Mouse (Mus musculus) thymus, postnatal 36 days (tissue): ENCODE measurements around the gene Smad5.
A peak's percentile ranks its signal among the peaks of the same experiment; 100 is the strongest.

Source experiments
- DNase-seq, 2 experiments: peaks; one replicate each; pipeline ENCODE4 v3.0.0; 2022; ENCODE audit warnings: mixed read lengths in 2 of 2

The Smad5 gene

GRCm38 (mm10) chr13:56702469-56703221 lies at the start of gene Smad5:
Gene Smad5 (plus strand): TSS chr13:56703010.
- peak; percentile 67 to 75 for DNase-seq

GRCm38 (mm10) chr13:56654176-56654575 lies 48.6 kb upstream of the Smad5 start:
- DNase-seq: no peak

- peak; percentile 76 to 77 for DNase-seq
Measured at GRCm38 (mm10) chr13:56657946-56658512, 44.8 kb upstream of the Smad5 start.

DNA sequence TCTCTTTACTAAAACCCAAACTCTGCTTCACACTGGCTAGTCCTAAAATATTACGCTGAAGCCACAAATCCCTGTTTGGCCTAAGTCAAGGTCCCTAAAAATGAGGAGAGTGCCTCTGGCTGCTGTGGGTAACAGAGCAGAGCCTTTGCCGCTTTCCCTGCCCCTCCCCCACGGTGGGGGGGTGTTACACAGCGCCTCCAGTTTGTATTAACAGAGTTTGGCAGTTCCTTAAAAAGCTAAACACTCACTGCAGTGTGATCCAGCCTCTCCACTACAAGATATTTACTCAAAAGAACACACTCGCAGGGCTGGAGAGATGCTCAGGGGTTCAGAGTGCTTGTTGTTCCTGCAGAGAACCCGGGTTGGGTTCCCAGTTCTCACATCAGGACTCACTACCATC lies 43.9 kb upstream of the Smad5 start:
- DNase-seq: no peak

- DNase-seq: no peak
Measured at GRCm38 (mm10) chr13:56661914-56662621, 40.7 kb upstream of the Smad5 start.

DNA sequence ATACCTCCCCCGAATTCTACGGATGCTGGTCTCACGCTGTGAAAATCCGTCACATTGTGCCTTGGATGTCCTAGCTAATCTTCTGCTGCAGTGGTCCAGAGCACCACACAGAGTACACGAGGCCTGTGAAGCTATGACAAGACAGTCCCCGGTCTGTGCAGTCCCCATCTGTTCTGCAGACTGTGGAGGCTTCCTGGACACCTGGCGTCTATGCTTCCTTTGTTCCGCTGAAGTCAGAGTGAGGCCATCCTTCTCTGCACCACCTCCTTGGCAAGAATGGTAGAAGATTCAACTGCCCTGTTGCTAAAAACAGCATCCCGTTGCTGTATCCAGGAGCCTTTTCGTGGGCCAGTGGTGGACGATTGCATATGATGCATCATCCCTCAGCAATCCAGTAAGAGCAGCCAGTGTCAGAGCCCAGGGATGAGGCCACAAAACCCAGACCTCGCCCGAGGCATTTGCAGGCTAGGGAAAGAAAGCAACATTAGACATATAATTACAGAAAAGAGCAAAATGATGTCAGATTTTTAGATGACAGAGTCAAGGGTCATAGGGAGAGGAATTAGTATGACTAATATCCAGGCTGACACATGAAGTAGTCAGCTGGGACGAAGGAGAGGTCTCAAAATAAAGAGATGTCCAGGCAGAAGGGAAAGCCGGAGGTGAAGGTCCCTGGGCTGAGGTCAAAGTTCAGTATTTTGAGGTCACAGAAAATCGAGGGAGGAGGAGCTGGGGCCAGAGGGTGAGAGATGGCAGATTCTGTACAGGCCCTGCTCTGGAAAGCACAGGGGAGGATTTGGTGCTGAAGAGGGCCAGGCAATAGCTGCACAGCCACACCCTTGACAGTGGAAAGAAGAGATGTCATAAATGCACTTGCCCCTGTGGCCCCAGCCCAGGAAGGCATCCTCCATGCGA lies 38.3 kb upstream of the Smad5 start:
- DNase-seq: peak; percentile 26 to 45

DNA sequence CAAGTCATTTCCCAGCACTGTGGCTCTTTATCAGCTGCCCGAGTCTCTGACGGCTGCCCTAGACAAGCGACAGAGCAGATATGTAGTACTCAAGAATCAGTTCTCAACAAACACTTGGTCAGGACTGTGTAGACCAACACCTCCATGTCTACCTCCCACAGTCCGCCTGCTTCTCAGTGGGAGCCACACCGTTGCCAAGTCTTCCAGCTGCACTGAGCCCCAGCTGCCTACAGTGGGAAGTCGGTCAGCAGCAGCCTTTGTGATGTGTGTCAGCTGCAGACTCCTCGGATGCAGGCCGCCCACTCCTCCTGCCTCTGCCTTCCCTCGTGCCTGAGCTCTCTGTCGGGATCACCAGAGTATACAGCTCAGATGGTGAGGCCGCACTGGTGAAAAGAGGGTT lies 31.6 kb upstream of the Smad5 start:
- DNase-seq: no peak

GRCm38 (mm10) chr13:56677731-56678130 lies 25.1 kb upstream of the Smad5 start:
- DNase-seq: no peak

GRCm38 (mm10) chr13:56678188-56678787 lies 24.5 kb upstream of the Smad5 start:
- no peak for DNase-seq

GRCm38 (mm10) chr13:56678826-56679504 lies 23.8 kb upstream of the Smad5 start:
- no peak for DNase-seq

DNA sequence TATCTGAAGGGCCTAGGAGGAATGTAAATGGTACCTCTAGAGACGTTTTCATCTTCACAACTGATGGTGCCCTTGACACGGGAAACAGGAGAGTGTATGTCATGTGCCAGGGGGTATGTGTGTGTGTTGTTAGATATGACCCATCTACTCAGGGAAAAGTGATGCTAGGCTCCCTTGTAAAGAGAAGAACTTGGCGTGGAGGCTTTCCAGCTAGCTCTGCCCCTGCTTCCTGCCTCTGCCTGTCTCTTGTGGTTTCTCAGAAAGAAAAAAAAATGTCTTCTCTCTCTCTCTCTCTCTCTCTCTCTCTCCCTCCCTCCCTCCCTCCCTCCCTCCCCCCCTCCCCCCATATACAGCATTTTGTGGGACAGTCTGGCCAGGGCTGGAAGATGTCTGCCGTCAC lies 20.9 kb upstream of the Smad5 start:
- peak; percentile 26 to 27 for DNase-seq

DNA sequence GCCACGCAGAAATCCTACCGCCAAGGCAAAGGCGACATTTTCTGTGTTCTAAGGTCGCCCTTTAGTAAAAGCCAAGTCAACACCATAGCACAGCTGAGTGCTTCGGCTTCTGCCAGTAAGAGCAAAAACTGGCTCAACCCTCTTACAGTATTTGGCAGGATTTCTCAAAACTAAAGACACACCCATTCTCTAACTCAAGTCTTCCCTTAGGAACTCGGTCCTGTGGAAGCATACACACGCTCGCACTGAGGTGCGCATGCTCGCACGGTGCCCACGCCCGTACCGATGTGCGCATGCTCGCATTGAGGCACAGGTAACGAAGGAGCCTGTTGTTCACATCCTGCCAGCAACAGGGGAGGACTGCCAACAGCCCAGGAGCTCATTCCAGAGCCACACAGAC lies 20.5 kb upstream of the Smad5 start:
- peak; percentile 46 to 57 for DNase-seq

- no peak for DNase-seq
Measured at GRCm38 (mm10) chr13:56683306-56683705, 19.5 kb upstream of the Smad5 start.

DNA sequence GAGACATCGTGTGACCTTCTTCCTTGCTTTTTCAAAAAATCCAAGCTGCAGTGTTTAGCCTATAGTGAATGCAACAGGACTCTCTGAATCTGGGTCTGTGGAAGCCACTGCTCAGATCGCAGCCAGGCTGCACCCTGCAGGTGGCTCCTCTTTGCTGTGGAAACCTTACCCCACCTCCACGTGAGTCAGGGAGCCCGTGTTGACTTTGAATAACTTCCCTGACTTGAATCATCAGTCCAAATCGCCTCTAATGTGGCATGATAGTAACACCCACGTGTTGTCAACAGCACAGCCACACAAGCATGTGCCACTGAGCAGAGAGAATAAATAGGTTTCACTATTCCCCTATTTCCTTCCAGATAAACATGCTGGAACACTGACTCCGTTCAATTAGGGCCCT lies 10.8 kb upstream of the Smad5 start:
- peak; percentile 44 to 53 for DNase-seq

DNA sequence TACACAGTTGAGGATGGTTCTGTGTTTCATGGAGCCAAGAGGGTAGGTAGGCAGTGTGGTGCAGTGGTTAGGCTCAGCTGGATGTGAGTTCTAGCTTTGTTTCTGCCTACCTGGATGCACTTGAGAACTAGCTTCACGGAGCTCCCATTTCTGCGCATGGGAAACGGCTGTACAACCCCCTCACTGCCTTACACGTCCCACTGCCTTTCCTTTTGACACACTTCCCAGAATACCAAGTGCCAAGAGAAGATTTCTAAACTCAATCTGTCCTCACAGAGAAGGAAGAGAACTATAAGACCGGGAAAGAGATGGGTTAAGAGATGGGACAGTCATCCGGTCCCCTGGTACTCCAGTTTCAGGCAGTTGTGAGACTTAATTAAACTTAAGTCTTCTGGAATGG lies 10.2 kb upstream of the Smad5 start:
- no peak for DNase-seq

DNA sequence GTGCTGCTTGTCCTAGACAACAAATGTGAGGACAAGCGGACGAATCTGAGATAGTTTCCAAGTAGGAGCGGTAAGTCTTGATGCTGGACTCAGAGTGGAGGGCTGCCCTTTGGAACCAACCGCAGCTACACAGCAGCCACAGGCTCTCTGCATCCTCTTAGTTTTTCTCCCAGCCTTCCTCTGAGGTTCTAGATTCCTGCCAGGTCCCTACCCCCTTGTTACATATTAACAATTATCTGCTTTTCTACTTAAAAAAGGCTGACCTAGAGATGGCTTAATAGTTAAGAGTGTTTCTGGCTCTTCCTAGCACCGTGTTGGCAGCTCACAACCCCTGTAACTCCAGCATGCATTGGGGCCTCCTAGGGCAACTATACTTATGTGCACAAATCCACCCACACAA lies 7.1 kb upstream of the Smad5 start:
- no peak for DNase-seq

GRCm38 (mm10) chr13:56696699-56697098 lies 6.1 kb upstream of the Smad5 start:
- no peak for DNase-seq

GRCm38 (mm10) chr13:56697171-56697570 lies 5.6 kb upstream of the Smad5 start:
- DNase-seq: no peak

DNA sequence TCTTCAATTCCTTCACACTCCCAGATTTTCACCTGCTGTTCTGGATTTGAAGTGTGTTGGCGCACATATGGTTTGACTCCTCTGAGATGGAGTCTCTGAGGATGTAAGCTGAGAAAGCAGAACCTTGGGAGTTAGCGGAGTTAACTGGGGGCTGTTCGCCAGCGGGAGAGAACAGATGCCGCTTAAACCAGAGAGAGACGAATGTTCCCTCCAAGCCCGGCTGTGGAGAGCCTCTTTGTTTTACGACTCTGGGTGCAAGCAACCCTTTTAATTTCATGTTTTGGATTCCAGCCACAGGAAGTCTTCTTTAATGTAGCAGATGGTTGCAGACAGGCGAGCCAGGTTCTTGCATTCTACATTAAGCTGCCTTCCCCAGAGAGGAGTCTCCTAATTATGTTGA lies 4.4 kb upstream of the Smad5 start:
- no peak for DNase-seq

GRCm38 (mm10) chr13:56699370-56699769 lies 3.4 kb upstream of the Smad5 start:
- no peak for DNase-seq

DNA sequence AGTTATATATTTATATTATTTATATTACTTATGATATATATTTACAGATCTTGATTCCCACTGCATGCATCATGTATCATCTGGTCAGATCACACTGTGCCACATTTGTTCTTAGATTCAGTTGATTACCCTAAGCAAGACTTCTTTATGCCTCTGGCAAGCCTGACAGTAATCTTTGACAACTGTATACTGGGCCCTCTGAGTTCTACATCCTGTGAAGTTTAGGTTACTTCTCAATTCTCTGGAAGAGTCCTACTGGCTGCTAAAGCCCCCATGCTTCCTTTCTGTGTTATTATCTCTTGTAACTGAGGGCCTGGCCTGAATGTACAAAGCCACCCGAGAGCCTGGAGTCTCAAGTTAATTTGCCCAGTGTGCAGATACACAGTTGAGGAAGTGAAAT lies 1.8 kb upstream of the Smad5 start:
- DNase-seq: no peak

DNA sequence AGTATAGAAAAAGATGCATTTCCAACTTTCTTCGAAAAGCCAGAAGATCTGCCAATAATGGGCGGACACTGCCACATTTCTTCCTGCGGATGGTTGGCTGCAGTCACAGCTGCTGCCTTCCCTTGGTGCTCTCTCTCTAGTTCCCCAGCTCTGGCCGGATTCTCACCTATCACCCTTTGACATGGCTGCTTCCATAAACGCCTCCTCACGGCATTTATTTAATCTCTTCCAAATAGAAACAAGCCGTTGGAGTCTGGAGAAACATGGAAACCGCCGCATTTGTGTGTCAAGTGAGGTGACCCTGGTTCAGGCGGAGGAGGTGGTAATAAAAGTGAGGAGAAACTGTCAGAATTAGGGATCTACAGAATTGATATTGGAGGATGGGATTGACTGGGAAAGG lies 886 bp upstream of the Smad5 start:
- no peak for DNase-seq
